Mouse (Mus musculus) skeletal muscle tissue, adult 2 months (tissue): Measurements from ENCODE around the gene Tmem95.
"Not testable (repeated sequence)": the region's sequence is repeated elsewhere in the genome, so short reads cannot be mapped to it uniquely, and the experiment has no call there.

Experiments
- DNase-seq: peaks from one replicate; pipeline ENCODE4 v3.0.0-alpha.2; 2012; ENCODE audit warnings: low read depth, low spot score

Gene Tmem95

GRCm38 (mm10) chr11:69880853-69881603 lies 3.2 kb upstream of the Tmem95 start, which contains the start of gene Kctd11:
Kctd11 (minus strand) TSS chr11:69881406.
- DNase-seq, result peak; percentile 90

GRCm38 (mm10) chr11:69880506-69880852 lies 2.7 kb upstream of the Tmem95 start:
- peak; percentile 57 for DNase-seq

- DNase-seq, result no peak
Measured at GRCm38 (mm10) chr11:69879711-69880110, 1.9 kb upstream of the Tmem95 start.

- DNase-seq, result no peak
Measured at GRCm38 (mm10) chr11:69878952-69879351, 1.1 kb upstream of the Tmem95 start.

- DNase-seq, result no peak
Measured at GRCm38 (mm10) chr11:69878399-69878798, 581 bp upstream of the Tmem95 start.

- peak; percentile 77 for DNase-seq
Measured at GRCm38 (mm10) chr11:69876867-69877266, 951 bp downstream of the Tmem95 start.

GRCm38 (mm10) chr11:69876186-69876585 lies 1.6 kb downstream of the Tmem95 start:
- DNase-seq, result no peak

- no peak for DNase-seq
Measured at GRCm38 (mm10) chr11:69872451-69872850, 5.4 kb downstream of the Tmem95 start.

GRCm38 (mm10) chr11:69871822-69872221 lies 6.0 kb downstream of the Tmem95 start:
- no peak for DNase-seq

- DNase-seq, result no peak
Measured at GRCm38 (mm10) chr11:69870289-69871069, 7.3 kb downstream of the Tmem95 start.

GRCm38 (mm10) chr11:69867335-69867734 lies 10.5 kb downstream of the Tmem95 start:
- DNase-seq, result no peak

- no peak for DNase-seq
Measured at GRCm38 (mm10) chr11:69865561-69865960, 12.3 kb downstream of the Tmem95 start.

GRCm38 (mm10) chr11:69864138-69864860 lies 13.5 kb downstream of the Tmem95 start:
- no peak for DNase-seq

GRCm38 (mm10) chr11:69863729-69864128 lies 14.1 kb downstream of the Tmem95 start:
- not testable (repeated sequence) for DNase-seq

GRCm38 (mm10) chr11:69858113-69858998 lies 19.5 kb downstream of the Tmem95 start, which contains the start of gene Tnk1:
Tnk1 (minus strand) TSS chr11:69858730.
- DNase-seq, result no peak

GRCm38 (mm10) chr11:69855347-69855746 lies 22.5 kb downstream of the Tmem95 start:
- no peak for DNase-seq

- DNase-seq, result no peak
Measured at GRCm38 (mm10) chr11:69854680-69855079, 23.1 kb downstream of the Tmem95 start.

GRCm38 (mm10) chr11:69853994-69854393 lies 23.8 kb downstream of the Tmem95 start:
- DNase-seq, result no peak

GRCm38 (mm10) chr11:69850754-69851153 lies 27.1 kb downstream of the Tmem95 start:
- DNase-seq, result no peak

GRCm38 (mm10) chr11:69849884-69850283 lies 27.9 kb downstream of the Tmem95 start:
- DNase-seq, result no peak

- DNase-seq, result no peak
Measured at GRCm38 (mm10) chr11:69849128-69849527, 28.7 kb downstream of the Tmem95 start.
